Mouse (Mus musculus): ENCODE results near the gene Fbxl19.

Fbxl19 gene

DNA sequence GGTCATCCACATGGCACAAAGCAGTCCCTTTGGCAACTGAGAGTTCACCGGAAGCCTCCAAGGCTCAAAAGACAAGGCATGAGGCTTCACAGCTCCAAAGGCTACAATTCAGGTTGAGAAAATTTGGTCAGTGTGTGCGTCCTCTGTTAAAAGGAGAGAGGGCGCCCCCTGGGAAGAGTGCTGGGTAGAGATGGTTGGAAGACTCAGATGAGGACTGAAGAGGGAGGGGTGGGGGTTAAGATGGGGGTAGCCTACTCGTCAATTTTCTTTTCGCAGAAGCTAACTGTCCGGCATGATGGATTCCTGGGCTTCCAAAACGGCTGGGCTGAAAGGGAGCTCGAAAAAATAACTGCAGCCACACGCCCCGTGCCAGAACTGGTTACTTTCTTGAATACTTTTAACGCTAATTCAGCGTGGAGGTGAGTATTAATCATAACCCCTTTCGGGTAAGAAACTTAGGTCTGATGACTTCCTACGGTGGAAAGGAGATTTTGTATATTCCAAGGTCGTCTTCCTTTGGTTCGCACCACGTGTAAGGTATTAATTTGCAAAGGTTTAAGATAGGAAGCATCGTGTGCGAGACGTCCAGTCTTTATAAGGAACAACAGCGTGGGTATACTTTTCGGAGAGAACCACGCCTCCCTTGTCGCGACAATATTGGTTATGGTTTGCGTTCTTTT is at the start of gene Fbxl19:
TSS of gene Fbxl19 (plus strand) at position 178 of the 680 bp plus-strand sequence.
- DNase-seq: peak; percentile 71

DNA sequence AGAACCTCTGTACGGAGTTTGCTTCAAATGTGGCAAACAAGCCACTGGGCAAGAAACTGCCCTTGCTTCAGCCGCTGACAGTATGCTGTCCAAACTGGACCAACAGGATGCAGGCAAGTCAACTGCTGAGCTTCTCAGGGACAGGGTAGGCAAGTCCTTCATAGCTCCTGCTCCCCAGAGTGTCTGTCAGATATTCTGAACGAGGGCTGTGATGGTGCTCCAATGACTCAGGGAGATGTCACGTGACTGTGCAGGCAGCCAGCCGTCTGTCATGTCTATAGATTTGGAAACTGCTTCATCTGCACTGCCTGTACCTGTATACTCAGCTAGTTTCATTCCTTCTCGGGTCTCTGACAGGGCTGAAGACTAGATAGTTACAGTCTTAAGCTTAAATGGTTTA is 45.4 kb upstream of the Fbxl19 start:
- no peak for DNase-seq

DNA sequence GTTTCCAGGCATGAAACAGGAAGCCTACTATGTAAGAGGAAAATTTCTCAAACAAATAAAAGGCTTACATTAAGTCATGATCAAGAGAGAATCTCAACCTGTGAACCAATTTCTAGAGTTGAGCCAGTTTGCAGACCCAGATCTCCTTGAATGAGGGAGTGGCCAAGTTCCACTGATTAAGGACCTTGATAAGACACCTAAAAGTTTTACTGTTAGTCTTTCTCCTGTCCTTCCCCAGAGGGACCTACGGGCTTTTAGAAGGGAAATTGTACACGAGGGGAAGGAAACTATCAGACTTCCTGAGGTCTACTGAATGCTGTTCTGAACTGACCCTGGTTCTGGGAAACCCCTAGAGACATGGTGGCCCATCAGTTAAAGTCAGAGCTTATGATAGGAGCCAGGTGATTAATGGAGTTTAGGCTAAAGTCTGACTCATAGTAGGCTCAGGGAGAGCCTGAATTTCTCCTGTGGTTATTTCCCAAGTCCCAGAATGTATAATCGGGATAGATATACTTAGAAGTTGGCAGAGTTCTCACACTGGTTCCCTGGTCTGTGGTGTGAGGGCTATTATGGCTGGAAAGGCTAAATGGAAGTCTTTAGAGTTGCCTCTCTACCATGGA is 43.5 kb upstream of the Fbxl19 start:
- DNase-seq: no peak

DNA sequence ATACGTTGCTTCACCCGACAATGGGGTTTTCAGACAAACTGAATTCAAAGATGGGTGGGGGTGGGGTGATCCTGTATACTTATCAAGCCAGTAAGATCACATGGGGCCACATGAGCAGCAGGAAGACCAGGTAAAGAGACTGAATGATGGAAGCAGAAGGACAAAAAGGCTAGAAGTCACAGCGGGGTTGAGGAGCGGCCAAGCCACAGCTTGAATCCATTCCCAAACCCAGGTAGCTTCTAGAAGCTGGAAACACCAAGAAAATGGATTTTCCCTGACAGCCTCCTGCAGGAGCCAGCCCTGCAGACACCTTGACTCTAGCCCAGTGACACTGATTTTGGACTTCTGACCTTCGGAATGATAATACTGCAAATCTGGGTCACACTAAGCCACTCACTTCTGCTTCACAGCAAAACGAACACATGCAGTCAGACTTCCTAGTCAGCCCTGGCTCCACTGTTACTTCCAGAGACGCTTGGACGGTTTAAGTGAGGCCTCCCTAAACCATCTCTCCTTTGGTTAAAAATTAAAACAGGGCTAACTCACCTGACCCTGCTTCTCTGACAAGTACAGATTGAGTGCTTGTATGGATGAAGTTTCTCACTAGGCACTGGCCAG is 40.7 kb upstream of the Fbxl19 start:
- peak; percentile 57 for DNase-seq

DNA sequence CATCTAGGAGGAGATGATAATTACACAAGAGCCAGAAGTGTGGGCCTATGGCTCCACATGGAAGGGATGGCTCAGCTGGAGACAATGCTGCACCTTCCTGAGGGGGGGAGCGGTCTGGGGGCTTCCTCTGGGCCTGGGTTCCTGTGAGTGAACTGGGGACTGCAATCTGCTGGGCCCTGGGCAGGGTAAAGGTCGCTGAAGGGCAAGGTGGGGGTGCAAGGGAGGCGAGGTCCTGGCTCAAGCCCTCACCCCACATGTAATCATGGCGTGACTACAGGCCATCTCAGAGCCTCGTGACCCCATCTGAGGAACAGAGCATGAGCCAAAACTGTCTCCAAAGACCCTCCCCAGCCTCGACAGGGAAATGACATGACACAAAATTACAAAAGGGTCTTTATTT is 39.7 kb upstream of the Fbxl19 start:
- no peak for DNase-seq

DNA sequence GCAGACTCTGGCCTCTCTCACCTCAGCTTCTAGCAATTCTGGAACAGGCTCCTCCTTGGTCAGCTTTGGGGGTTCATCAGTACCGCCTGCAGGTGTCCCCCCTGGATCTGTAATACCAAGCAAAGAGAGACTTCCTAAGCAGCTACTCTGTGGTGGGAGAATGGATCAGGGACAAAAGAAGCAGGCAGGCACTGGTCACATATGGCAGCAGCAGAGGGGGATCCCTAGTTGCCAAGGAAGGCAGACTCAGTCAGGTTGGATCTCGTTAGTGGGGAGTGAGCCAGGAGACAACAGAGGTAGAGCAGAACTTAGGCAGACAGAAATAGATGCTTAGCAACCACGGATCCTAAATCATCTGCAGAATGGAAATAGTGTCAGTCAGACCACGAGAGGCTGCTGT is 38.6 kb upstream of the Fbxl19 start:
- no peak for DNase-seq

DNA sequence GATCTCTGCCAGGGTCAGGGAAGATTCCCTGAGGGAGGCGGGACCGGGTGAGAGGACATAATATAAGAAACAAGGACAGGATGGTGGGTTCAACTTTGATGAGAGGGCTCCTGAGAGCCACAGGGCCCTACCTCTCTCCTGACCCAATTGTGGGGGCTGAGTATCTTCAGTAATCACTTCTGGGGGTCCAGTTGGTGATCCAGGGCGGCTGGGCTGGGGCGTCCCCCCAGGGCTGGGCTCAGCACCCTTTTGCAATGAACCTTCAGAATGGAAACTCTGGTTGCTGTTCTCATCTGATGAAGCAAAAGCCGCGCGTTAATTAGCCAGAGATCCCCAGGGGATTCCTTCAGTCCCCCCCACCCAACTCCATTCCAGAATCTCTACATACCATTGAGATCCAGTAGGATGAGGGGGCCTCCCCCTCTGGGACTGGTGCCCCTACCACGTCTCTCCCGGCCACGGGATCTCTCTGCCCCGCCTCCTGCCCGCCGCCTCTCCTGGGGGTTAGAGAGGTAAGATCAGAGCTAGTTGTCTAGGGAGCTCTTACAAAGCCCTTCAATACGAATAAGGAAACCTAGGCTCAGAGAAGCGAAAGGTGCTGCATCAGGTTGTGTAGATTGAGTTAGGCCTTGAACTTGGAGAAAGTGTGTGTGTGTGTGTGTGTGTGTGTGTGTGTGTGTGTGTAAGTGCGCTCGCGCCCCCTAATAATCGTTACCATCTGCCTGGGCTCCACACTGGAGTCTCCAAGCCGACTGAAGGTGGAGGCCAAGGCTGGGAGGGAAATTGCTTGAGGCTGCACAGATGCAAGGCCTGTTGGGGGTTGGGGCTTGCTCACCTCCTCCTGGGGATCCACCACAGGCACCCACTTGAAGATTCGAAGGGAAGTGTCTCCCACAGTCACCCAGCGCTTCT is 37.0 kb upstream of the Fbxl19 start:
- DNase-seq: no peak

DNA sequence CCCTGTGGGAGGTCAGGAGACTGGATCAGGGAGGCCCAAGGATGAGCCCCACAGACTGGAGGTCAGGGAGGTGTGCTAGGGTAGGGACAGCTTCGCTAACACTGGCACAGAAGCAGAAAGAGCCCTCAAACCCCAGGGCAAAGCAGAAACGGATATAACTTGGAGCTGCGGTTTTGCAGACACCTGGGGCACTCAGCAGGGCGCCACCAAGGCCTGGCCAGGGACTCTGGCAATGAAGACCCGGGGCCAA is 36.5 kb upstream of the Fbxl19 start:
- DNase-seq: no peak

DNA sequence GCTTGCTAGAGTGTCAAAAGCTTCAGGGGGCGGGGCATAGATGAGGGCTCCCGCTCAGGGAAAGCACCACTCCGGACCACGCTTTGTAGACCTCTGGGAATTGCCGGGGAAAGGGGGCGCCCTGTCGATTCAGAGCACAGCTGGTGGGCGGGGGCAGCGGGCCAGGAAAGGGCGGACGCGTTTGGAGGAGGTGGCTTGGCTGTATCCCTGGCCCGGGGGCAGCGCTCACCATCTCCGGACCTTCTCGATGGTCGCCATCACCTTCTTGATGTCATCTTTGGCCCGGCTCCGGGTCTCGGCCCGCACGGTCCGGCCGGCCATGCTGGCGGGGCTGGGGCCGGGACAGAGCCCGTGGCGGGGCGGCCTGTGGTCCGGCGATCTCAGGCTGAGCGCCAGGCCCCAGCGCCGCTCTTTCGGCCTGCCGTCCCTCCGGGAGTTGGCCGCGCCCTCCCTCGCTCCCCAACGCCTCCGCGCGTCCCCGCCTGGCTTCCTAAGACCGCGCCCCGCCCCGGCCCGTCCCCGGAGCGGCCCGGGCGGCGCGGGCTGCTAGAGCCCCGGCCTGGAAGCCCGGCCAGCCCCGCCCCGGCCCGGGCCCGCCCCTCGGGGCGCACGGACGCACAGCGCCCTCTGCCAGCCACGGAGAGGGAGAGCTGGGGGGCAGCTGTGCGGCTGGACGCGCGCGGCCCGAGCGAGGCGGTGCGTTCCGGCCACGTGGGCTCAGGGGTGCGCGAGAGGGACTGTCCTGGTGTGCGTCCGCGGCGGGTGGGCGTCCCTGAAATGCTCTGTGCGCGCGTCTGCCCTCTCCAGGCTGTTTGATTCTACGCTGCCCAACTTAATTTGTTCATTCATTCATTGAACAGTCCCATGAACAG is 35.9 kb upstream of the Fbxl19 start, which contains the start of gene Bcl7c:
TSS of gene Bcl7c (minus strand) at position 727 of the 872 bp plus-strand sequence.
- peak; percentile 86 for DNase-seq

DNA sequence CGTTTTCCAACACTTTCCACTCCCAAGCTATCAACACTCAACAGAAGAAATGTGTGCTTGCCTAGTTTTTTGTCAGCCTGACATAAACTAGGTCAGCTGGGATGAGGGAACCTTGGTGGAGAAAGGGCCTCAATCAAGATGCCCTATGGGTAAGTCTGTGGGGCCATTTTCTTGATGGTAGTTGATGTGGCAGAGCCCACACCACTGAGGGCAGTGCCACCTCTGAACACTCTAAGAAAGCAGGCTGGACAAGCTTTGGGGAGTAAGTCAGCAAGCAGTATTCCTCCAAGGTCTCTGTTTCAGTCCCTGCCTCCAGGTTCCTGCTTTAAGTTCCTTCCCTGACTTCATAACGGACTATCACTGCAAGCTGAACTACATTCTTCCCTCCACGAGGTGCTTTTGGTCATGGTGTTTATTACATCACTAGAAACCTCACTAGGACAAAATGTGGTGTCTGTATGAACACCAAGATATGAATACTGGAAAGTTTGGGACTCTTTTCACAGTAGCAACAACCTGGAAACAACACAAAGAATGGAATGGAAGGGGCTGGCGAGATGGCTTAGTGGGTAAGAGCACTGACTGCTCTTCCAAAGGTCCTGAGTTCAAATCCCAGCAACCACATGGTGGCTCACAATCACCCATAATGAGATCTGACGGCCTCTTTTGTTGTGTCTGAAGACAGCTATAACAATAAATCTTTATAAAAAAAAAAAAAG is 34.9 kb upstream of the Fbxl19 start:
- DNase-seq: no peak

DNA sequence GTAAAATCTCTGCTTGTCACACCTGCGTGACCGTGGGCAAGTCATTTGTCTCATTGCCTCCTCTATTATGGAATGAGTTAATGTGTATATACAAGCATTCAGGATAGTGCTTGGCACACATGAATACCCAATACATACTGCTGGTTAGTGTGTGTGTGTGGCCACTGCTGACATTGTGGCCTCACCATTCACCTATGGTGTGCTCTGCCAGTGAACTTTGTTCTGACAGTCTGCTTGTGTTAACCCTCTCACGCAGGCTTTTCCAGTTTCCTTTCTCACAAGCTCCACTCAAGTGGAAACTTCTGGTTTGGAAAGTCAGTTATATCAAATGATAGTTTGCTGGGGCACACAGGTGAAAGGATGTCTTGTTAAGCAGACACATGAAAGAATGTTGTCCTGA is 33.3 kb upstream of the Fbxl19 start:
- no peak for DNase-seq

DNA sequence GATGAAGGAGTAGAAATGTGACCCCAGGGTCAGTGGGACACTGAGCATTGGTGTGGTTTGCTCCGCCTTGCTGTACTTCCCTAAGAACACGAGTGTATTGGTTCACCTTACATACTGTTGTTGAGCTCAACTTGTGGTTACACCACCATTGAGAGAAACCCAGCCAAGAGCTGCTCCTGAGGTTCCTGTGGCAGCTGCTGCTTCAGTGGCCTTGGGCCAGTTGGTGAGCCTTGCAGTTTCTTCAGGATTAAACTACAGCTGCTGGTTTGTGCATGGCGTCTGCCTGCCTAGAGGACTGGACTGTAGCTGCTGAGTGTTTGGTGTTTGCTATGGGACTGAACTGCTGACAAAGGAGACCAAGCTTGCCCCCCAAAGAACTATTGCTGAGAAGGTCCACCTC is 32.9 kb upstream of the Fbxl19 start:
- DNase-seq: no peak

DNA sequence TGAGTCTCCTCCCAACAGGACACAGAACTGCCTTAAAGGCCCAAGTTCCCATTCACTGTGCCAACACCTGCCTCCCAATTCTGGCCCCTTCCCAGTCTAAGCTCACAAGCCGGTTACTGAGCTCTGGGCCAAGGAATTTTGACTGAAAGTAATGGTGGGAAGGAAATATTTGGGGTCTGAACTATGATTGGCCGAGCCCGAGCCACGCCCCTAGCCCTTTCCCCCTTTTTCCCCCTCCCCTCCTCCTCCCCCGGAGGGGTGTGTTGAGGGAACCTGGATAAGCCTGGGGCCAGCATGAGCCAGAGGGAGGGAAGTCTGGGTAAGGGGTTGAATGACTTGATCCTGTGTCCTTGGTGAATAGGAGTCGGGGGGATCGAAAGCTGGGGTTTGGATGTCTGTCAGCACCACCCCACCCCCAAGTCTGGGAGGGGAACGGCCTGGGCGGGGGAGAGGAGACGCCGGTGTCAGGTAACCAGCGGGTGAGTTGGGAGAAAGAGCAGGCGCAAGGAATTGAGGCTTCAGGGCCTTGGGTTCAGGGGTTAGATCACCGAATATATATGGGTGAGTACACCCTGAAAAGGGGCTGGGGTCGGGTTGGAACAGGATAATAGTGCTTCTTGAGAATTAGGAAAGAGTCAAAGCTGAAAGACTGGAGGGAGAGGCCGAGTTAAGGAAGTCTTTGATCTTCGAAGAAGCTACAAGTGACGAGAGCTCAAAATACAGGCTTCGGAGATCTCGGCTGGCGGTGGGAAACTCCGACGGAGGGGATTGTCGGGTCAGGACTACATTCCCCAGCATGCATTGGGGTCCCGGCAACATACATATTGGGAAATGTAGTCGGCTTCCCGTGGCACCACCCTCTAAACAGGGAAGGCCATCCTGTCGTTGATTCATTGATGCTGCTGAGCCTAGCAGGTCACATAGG is 31.6 kb upstream of the Fbxl19 start, which contains the start of gene Ctf1:
TSS of gene Ctf1 (plus strand) at position 276 of the 925 bp plus-strand sequence.
- peak; percentile 88 for DNase-seq

DNA sequence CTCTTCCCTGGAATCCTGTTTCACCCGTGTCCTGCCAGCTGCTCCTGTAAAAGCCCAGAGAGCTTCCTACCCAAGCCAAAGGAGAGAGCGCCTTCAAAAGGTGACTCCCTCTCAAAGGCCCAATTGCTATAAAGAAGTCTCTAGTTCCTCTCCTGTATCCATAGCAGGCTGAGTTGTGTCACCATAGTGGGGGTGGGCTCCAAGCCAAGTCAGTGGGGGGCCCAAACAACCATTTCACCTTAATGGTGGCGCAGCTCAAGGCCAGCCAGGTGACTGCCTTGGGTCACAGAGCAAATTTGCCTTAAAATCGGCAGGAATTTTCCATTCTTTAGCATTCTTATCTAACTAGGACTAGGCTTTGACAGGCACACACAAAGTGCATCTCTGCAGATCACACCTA is 29.5 kb upstream of the Fbxl19 start:
- no peak for DNase-seq

DNA sequence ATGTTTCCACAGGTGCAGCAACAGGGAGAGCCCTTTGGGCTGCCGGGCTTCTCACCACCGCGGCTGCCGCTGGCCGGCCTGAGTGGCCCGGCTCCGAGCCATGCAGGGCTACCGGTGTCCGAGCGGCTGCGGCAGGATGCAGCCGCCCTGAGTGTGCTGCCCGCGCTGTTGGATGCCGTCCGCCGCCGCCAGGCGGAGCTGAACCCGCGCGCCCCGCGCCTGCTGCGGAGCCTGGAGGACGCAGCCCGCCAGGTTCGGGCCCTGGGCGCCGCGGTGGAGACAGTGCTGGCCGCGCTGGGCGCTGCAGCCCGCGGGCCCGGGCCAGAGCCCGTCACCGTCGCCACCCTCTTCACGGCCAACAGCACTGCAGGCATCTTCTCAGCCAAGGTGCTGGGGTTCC is 27.4 kb upstream of the Fbxl19 start:
- peak; percentile 58 for DNase-seq

DNA sequence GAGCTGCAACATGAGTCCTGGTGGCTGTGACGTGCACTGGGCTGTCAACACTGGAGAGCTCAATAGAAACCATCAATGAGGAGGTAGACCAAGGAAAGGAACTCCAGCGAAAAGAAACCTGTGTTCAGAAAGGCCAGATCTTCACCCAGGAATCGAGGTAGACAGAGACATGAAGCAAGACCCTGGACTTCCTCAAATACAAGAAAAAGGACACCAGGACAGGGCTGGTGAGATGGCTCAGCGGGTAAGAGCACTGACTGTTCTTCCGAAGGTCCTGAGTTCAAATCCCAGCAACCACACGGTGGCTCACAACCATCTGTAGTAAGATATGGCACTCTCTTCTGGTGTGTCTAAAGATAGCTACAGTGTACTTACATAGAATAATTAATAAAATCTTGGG is 26.0 kb upstream of the Fbxl19 start:
- no peak for DNase-seq

DNA sequence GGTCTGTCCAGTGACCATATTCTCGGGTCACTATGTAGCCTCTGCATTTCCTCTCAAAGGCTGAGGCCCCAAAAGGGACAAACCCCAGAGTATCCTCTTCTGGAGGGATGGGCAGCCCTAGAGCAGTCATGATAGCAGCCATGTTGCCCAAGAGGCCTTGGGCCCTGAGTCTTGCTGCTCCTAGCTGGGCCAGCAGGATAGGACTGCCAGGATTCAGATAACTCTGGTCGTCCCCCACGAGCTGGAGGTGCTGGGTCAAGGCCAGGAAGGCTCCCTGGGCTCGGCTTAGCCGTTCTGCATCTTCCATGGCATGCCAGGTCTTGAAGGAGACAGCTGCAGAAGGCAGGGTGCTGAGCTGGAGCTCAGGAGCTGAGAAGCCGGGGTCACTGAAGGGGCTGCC is 25.1 kb upstream of the Fbxl19 start:
- no peak for DNase-seq

DNA sequence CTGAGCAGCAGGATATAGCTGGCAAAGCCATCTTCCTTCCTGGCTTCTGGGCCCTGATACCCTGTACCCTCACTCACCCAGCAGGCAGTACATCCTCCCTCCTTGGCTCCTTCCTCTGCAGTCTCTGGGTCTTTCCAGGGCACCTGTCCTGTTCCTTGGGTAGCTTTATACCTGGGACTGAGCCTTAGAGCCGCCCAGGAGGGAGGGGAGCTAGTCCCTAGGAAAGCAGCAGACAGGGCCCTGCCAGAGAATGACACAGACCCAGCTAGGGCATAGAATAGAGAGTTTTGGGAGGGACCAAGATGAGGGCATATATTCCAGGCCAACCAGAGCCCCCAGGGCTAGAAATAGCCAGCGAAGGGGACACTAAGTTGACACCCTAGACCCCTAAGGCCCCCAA is 18.9 kb upstream of the Fbxl19 start:
- no peak for DNase-seq

DNA sequence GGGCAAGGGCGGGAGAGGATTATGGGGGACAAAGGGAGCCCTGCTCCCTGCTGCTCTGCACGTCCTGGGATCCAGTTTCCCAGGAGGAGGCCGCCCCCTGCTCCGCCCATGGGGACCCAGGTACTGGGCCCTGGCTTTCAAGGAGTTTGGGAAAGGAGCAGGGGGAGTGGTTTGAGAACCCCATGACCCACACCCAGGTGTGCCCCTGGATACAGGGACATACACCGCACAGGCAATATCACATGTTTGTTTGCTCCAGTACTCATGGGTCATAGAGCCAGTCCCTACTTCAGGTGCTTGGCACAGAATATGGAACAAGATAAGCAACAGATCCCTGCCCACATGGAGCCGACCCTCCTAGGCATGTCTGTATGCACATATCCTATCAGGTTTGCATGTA is 18.4 kb upstream of the Fbxl19 start:
- no peak for DNase-seq

DNA sequence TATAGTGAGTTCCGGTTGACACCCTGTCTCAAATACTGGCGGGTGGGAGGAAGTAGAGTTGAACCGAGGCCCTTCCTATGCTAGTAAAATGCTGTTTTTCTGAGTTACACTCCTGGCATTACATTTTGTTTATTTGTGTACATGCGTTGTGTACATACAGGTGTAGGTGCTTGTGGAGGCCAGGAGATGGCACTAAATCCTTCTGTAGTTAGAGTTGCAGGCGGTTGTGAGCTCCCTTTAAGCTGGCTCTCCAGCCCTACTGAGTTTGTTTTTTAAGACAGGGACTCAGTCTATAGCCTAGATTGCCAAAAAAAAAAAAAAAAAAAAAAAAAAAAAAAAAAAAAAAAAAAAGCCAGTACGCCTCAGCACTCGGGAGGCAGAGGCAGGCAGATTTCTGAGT is 16.4 kb upstream of the Fbxl19 start:
- DNase-seq: no peak

DNA sequence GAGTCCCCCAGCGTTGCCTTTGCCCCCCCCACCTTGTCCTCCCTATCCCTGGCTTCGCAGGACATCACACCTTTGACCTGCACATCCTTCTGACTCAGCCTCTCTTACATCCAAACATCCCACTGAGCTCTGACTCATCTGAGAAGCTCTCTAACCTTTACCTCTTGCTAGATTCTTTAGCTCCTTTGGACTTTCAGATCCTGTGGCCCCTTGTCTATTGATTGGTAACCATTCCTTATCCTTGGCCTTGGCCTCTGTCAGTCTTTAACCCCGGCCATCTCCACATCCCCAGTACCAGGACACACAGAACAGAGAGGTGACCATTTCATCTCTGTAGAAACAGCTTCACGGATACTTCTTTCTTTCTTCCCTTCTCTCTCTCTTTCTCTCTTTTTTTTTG is 14.2 kb upstream of the Fbxl19 start:
- no peak for DNase-seq

Measured in kidney, adult 11 months (tissue).